Mouse (Mus musculus): Measurements from ENCODE around the gene Mogs. TPM values are rescaled to one million over a fixed set of nuclear protein-coding genes. Genes with fewer than 3 reads are reported as not detected.

Gene Mogs
- polyA plus RNA-seq, 1 experiment, result 25.4 TPM

GRCm38 (mm10) chr6:83101316-83101687 is 14.0 kb upstream of the Mogs start, which contains the start of the genes Ccdc142 and Gm42688:
TSS of gene Ccdc142 (plus strand) at chr6:83101601.
TSS of gene Gm42688 (plus strand) at chr6:83101617.
- Histone ChIP-seq H3K36me3 (ENCODE audit: control insufficient read depth, insufficient read depth, low read length, poor library complexity, severe bottlenecking) (no peaks in the 10 kb centered on the region), H3K4me1 (ENCODE audit: control insufficient read depth, insufficient read depth, low read length) (no peaks in the 10 kb centered on the region), H3K9ac (ENCODE audit: low read depth, poor library complexity, severe bottlenecking) (peak within 1 kb of the TSS; percentile 42), H3K9me3 (replicated peaks; ENCODE audit: control insufficient read depth, insufficient read depth, low read length, poor library complexity, severe bottlenecking) (no peaks in the 10 kb centered on the region), H3K27ac (ENCODE audit: insufficient read depth, low read length) (no peak within 1 kb of the TSS), H3K27me3 (ENCODE audit: control insufficient read depth, insufficient read depth, low read length, poor library complexity, severe bottlenecking) (no peaks in the 10 kb centered on the region), H3K4me3 (ENCODE audit: low read depth, low read length) (peak within 1 kb of the TSS; percentile 87)
- no peak for TF ChIP-seq POLR2A (IDR thresholded peaks at IDR 0.05; ENCODE audit: insufficient read depth, low read length)
- TF ChIP-seq CTCF (IDR thresholded peaks at IDR 0.05; ENCODE audit: low read depth, low read length), result peak; percentile 46

- H3K9me3 ChIP-seq (replicated peaks; ENCODE audit: control insufficient read depth, insufficient read depth, low read length, poor library complexity, severe bottlenecking), result no peaks in the 10 kb centered on the region
- H3K27ac ChIP-seq (ENCODE audit: insufficient read depth, low read length), result no peak overlapping the region
- H3K9ac ChIP-seq (ENCODE audit: low read depth, poor library complexity, severe bottlenecking), result peak overlapping the region; percentile 42
- no peaks in the 10 kb centered on the region for H3K4me1 ChIP-seq (ENCODE audit: control insufficient read depth, insufficient read depth, low read length)
- H3K4me3 ChIP-seq (ENCODE audit: low read depth, low read length), result peak overlapping the region; percentile 87
- TF ChIP-seq POLR2A (IDR thresholded peaks at IDR 0.05; ENCODE audit: insufficient read depth, low read length) (no peak), EP300 (IDR thresholded peaks at IDR 0.05; ENCODE audit: insufficient read depth, low read depth, low read length) (no peak), CTCF (IDR thresholded peaks at IDR 0.05; ENCODE audit: low read depth, low read length) (peak; percentile 9)
- H3K36me3 ChIP-seq (ENCODE audit: control insufficient read depth, insufficient read depth, low read length, poor library complexity, severe bottlenecking), result no peaks in the 10 kb centered on the region
- H3K27me3 ChIP-seq (ENCODE audit: control insufficient read depth, insufficient read depth, low read length, poor library complexity, severe bottlenecking), result no peaks in the 10 kb centered on the region
These were observed 13.4 kb upstream of the Mogs start for GRCm38 (mm10) chr6:83101688-83102556.

GRCm38 (mm10) chr6:83103130-83103650 is 12.1 kb upstream of the Mogs start:
- Histone ChIP-seq H3K9me3 (replicated peaks; ENCODE audit: control insufficient read depth, insufficient read depth, low read length, poor library complexity, severe bottlenecking) (no peaks in the 10 kb centered on the region), H3K9ac (ENCODE audit: low read depth, poor library complexity, severe bottlenecking) (no peak overlapping the region), H3K4me1 (ENCODE audit: control insufficient read depth, insufficient read depth, low read length) (no peaks in the 10 kb centered on the region), H3K36me3 (ENCODE audit: control insufficient read depth, insufficient read depth, low read length, poor library complexity, severe bottlenecking) (no peaks in the 10 kb centered on the region), H3K27ac (ENCODE audit: insufficient read depth, low read length) (no peak overlapping the region), H3K27me3 (ENCODE audit: control insufficient read depth, insufficient read depth, low read length, poor library complexity, severe bottlenecking) (no peaks in the 10 kb centered on the region), H3K4me3 (ENCODE audit: low read depth, low read length) (no peak overlapping the region)
- TF ChIP-seq EP300 (IDR thresholded peaks at IDR 0.05; ENCODE audit: insufficient read depth, low read depth, low read length), result no peak
- no peak for TF ChIP-seq CTCF (IDR thresholded peaks at IDR 0.05; ENCODE audit: low read depth, low read length)
- no peak for TF ChIP-seq POLR2A (IDR thresholded peaks at IDR 0.05; ENCODE audit: insufficient read depth, low read length)

- Histone ChIP-seq H3K4me3 (ENCODE audit: low read depth, low read length) (no peak overlapping the region), H3K9ac (ENCODE audit: low read depth, poor library complexity, severe bottlenecking) (no peak overlapping the region), H3K4me1 (ENCODE audit: control insufficient read depth, insufficient read depth, low read length) (no peaks in the 10 kb centered on the region), H3K9me3 (replicated peaks; ENCODE audit: control insufficient read depth, insufficient read depth, low read length, poor library complexity, severe bottlenecking) (no peaks in the 10 kb centered on the region), H3K27ac (ENCODE audit: insufficient read depth, low read length) (no peak overlapping the region), H3K27me3 (ENCODE audit: control insufficient read depth, insufficient read depth, low read length, poor library complexity, severe bottlenecking) (no peaks in the 10 kb centered on the region), H3K36me3 (ENCODE audit: control insufficient read depth, insufficient read depth, low read length, poor library complexity, severe bottlenecking) (no peaks in the 10 kb centered on the region)
- TF ChIP-seq POLR2A (IDR thresholded peaks at IDR 0.05; ENCODE audit: insufficient read depth, low read length), result no peak
- TF ChIP-seq EP300 (IDR thresholded peaks at IDR 0.05; ENCODE audit: insufficient read depth, low read depth, low read length), result no peak
- TF ChIP-seq CTCF (IDR thresholded peaks at IDR 0.05; ENCODE audit: low read depth, low read length), result no peak
These were observed 11.1 kb upstream of the Mogs start for GRCm38 (mm10) chr6:83104158-83104557.

GRCm38 (mm10) chr6:83107566-83108400 is 7.5 kb upstream of the Mogs start:
- Histone ChIP-seq H3K27me3 (ENCODE audit: control insufficient read depth, insufficient read depth, low read length, poor library complexity, severe bottlenecking) (no peaks in the 10 kb centered on the region), H3K4me1 (ENCODE audit: control insufficient read depth, insufficient read depth, low read length) (no peaks in the 10 kb centered on the region), H3K9me3 (replicated peaks; ENCODE audit: control insufficient read depth, insufficient read depth, low read length, poor library complexity, severe bottlenecking) (no peaks in the 10 kb centered on the region), H3K36me3 (ENCODE audit: control insufficient read depth, insufficient read depth, low read length, poor library complexity, severe bottlenecking) (no peaks in the 10 kb centered on the region), H3K4me3 (ENCODE audit: low read depth, low read length) (0 out of 2 replicates have a peak overlapping the region, but pooled peaks have one; percentile 11), H3K9ac (ENCODE audit: low read depth, poor library complexity, severe bottlenecking) (peak overlapping the region; percentile 68), H3K27ac (ENCODE audit: insufficient read depth, low read length) (no peak overlapping the region)
- TF ChIP-seq CTCF (IDR thresholded peaks at IDR 0.05; ENCODE audit: low read depth, low read length) (peak; percentile 95), POLR2A (IDR thresholded peaks at IDR 0.05; ENCODE audit: insufficient read depth, low read length) (no peak)

All from ES-Bruce4 (cell line).